Mouse (Mus musculus): ENCODE measurements around the gene Zbtb20. TPM values are rescaled to one million over a fixed set of nuclear protein-coding genes. Genes with fewer than 3 reads are reported as not detected.

Gene Zbtb20
- polyA plus RNA-seq, 1 experiment from 2014 or later, result 47.6 TPM

DNA sequence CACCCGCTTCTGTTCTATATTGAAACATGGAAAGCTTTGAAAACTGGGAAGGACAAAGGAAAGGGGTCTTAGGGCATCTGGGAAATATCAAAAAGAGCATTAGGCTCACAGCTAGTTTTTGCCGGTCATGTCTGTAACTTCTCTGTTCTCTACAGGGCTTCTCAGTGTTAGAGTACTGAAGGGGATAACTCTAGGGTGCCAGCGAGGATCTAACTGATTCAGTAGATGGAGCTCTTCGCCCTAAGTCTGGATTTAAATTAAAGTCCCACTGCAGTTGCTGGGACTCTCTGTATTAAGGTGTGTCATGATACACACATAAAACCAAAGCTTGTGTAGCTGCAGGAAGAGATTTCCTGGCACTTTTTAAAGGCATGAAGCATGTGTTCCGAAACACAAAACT, 634.8 kb downstream of the Zbtb20 start:
- H3K4me1 ChIP-seq (replicated peaks), result peaks cover 17% of the 10 kb centered on the region
- no peak for ATAC-seq (replicated peaks; ENCODE audit: insufficient number of reproducible peaks, insufficient read depth, low FRiP score, low read depth)
- no peak overlapping the region for H3K27ac ChIP-seq
- no peaks in the 10 kb centered on the region for H3K27me3 ChIP-seq
- WGBS, result 52% methylated on average over 5 of the region's 5 CpGs
- no peaks in the 10 kb centered on the region for H3K36me3 ChIP-seq
- H3K9me3 ChIP-seq (replicated peaks), result no peaks in the 10 kb centered on the region
- no peak overlapping the region for H3K4me2 ChIP-seq
- no peak overlapping the region for H3K4me3 ChIP-seq
- no peak overlapping the region for H3K9ac ChIP-seq

DNA sequence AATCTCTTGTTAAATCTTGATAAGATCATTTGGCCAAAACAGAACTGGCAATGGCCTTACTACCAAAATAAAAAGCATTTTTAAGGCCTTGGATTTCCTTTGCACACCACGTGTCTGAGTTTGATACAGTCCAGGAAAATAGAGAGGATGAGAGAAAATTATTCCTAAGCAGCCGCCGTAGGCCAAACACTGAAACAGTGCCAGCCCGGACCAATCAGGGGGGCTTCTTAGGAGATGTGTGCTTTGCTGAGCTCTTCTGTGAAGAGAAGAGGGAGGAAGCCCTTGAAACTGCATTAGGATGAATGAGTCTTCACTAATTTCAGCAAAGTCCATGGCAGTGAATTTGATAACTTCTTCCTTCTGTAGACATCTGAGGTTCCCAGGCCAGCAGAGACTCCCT, 635.9 kb downstream of the Zbtb20 start:
- Histone ChIP-seq H3K27ac (no peak overlapping the region), H3K4me2 (no peak overlapping the region), H3K9ac (no peak overlapping the region), H3K27me3 (no peaks in the 10 kb centered on the region), H3K4me3 (no peak overlapping the region), H3K4me1 (replicated peaks) (peaks cover 16% of the 10 kb centered on the region), H3K9me3 (replicated peaks) (no peaks in the 10 kb centered on the region), H3K36me3 (no peaks in the 10 kb centered on the region)
- 88% methylated on average over 4 of the region's 4 CpGs for WGBS
- ATAC-seq (replicated peaks; ENCODE audit: insufficient number of reproducible peaks, insufficient read depth, low FRiP score, low read depth), result no peak

DNA sequence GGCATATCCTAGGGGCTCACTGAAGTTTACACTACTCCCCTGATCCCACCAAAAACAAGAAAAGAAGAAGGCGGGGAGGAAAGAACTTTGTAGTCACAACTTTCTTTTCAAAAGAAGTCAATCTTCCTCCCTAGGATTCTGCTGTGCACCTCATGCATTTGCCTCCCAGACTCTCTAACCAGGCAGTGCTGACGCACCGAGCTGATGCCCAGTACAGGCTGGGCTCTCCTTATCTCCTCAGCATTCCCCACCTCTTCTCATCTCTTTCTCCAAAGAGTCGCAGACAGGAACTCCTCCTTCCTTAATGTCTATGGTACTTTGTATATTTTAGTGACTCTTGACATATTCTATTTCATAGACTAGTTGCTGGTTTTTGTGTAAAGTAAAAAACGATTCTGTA, 638.3 kb downstream of the Zbtb20 start:
- Histone ChIP-seq H3K36me3 (no peaks in the 10 kb centered on the region), H3K9ac (no peak overlapping the region), H3K4me3 (no peak overlapping the region), H3K27me3 (no peaks in the 10 kb centered on the region), H3K9me3 (replicated peaks) (no peaks in the 10 kb centered on the region), H3K4me1 (replicated peaks) (peaks cover 11% of the 10 kb centered on the region), H3K4me2 (no peak overlapping the region), H3K27ac (no peak overlapping the region)
- WGBS, result 45% methylated on average over 5 of the region's 5 CpGs
- ATAC-seq (replicated peaks; ENCODE audit: insufficient number of reproducible peaks, insufficient read depth, low FRiP score, low read depth), result no peak

DNA sequence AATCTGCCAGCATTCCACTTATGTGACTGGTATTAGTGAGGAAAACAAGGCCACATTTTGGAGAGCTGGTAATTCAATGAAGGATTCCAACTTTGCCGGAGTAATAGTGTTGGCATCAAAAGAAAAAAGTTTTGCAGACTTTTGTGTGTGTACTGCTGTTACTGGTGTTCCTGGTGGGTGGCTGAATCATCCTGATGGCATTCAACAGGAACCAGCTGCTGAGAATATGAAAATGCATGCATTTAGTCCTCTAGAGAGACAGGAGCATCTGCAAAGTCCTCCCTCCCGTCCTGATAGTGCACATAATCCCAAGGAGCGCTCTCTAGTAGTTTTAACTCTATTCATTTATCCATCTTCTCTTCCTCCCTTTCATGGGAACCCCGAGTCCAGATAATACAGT, 639.9 kb downstream of the Zbtb20 start:
- Histone ChIP-seq H3K9me3 (replicated peaks) (no peaks in the 10 kb centered on the region), H3K36me3 (no peaks in the 10 kb centered on the region), H3K9ac (no peak overlapping the region), H3K27me3 (no peaks in the 10 kb centered on the region), H3K4me1 (replicated peaks) (peaks cover 7% of the 10 kb centered on the region), H3K27ac (no peak overlapping the region), H3K4me3 (no peak overlapping the region), H3K4me2 (no peak overlapping the region)
- ATAC-seq (replicated peaks; ENCODE audit: insufficient number of reproducible peaks, insufficient read depth, low FRiP score, low read depth), result no peak
- WGBS, result 62% methylated on average over 4 of the region's 4 CpGs

DNA sequence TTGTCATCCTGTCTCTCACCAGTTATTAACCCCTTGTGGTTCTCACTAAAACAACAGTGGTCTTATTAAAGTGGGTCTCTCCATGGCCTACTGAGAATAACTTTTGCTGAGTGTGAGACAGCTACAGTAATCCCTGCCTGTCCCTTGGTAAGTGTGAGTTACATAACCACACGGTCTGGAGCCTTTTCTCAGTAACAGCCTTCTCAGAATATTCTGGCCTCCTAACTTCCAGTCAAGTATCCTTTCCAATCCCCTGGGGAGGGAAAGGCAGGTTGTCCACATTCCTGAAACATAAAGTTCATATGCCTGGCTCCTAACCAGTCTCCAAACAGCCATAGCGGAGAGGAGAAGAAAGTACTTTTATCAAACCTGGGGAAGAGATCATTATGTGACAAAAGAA, 644.6 kb downstream of the Zbtb20 start:
- H3K36me3 ChIP-seq, result no peaks in the 10 kb centered on the region
- no peak overlapping the region for H3K27ac ChIP-seq
- H3K9ac ChIP-seq, result no peak overlapping the region
- H3K4me1 ChIP-seq (replicated peaks), result peaks cover 7% of the 10 kb centered on the region
- no peak overlapping the region for H3K4me2 ChIP-seq
- ATAC-seq (replicated peaks; ENCODE audit: insufficient number of reproducible peaks, insufficient read depth, low FRiP score, low read depth), result no peak
- H3K9me3 ChIP-seq (replicated peaks), result no peaks in the 10 kb centered on the region
- no peaks in the 10 kb centered on the region for H3K27me3 ChIP-seq
- 57% methylated on average over 2 of the region's 2 CpGs for WGBS
- no peak overlapping the region for H3K4me3 ChIP-seq

DNA sequence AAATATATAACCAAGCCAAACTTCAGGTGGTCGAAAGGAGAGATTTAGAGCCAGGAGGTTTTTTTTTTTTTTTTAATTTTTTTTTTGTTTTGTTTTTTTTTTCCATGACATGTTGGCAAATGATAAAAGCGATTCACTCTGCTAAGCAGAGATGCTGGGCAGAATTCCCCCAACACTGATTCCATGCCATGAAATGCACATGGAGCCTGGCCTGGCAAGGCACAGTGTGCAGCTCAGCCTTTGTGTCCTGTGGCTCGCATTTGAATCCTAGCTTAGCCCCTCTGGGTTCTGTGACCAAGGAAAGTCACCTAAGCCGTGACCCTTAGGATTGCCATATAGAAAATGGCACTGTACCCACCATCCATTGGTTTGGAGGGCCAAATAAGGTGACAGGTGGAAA, 646.8 kb downstream of the Zbtb20 start:
- Histone ChIP-seq H3K4me1 (replicated peaks) (no peaks in the 10 kb centered on the region), H3K9me3 (replicated peaks) (no peaks in the 10 kb centered on the region), H3K27ac (no peak overlapping the region), H3K9ac (no peak overlapping the region), H3K36me3 (no peaks in the 10 kb centered on the region), H3K4me3 (no peak overlapping the region), H3K4me2 (no peak overlapping the region), H3K27me3 (no peaks in the 10 kb centered on the region)
- ATAC-seq (replicated peaks; ENCODE audit: insufficient number of reproducible peaks, insufficient read depth, low FRiP score, low read depth), result no peak
- WGBS, result 85% methylated on average over 4 of the region's 4 CpGs

DNA sequence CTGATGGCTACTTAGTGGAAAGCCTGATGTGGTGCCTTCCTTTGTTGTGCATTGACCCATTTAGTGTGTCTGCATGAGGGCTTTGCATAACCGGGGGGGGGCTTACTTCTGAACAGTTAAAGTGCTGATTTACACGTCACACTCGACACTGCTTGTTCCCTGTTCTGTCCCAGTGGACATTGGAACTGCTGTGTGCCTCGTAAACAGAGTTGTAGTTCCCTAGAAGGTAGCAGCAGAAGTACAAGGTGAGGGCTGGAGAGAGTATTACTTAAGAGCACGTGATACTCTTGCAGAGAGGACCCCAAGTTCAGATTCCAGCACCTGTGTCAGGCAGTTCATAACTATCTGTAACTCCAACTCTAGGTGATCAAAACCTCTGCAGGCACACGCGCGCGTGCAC, 648.5 kb downstream of the Zbtb20 start:
- Histone ChIP-seq H3K4me1 (replicated peaks) (no peaks in the 10 kb centered on the region), H3K9ac (no peak overlapping the region), H3K27me3 (no peaks in the 10 kb centered on the region), H3K36me3 (no peaks in the 10 kb centered on the region), H3K4me3 (no peak overlapping the region), H3K27ac (no peak overlapping the region), H3K4me2 (no peak overlapping the region), H3K9me3 (replicated peaks) (no peaks in the 10 kb centered on the region)
- 86% methylated on average over 9 of the region's 9 CpGs for WGBS
- no peak for ATAC-seq (replicated peaks; ENCODE audit: insufficient number of reproducible peaks, insufficient read depth, low FRiP score, low read depth)

DNA sequence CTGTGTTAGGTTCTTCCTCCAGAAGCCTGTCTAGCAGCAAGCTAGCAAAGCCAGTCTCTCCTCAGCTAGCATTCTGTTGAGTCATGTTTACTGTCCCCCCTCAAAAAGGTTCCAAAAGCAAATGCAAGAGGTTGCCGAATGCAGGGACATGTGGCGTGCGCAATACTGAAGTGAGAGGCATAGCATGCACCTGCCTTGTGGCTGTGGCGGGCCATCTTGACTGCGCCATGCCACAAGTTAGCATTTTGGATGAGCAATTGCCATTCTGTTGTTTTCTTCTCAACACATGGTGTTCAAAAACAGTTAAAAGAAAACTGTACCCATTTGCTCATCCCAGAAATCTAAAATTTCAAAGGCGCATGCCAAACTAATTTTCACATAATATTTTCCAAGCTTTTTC, 649.9 kb downstream of the Zbtb20 start:
- no peak for ATAC-seq (replicated peaks; ENCODE audit: insufficient number of reproducible peaks, insufficient read depth, low FRiP score, low read depth)
- no peak overlapping the region for H3K9ac ChIP-seq
- 92% methylated on average over 6 of the region's 6 CpGs for WGBS

DNA sequence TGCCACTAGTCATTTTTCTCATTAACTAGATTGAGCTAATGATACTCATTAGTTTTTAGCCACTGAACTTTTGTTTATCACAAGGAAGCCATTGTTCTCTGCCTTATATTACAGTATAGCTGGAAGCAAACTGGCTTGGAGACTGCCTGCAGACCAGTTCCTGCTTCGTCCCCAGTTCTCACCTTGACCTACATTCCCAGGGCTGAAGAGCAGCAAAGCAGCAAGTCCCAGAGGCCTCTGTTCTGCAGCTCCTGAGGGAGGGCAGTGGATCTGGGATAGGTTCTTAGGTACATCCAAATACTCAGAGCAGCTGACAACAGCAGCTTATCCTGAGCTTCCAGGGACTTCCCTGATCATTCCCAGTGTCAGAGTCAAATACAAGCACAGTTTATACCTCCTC, 652.6 kb downstream of the Zbtb20 start:
- Histone ChIP-seq H3K27me3 (no peaks in the 10 kb centered on the region), H3K4me2 (no peak overlapping the region), H3K4me3 (no peak overlapping the region), H3K27ac (no peak overlapping the region), H3K9me3 (replicated peaks) (no peaks in the 10 kb centered on the region), H3K9ac (no peak overlapping the region), H3K4me1 (replicated peaks) (no peaks in the 10 kb centered on the region), H3K36me3 (no peaks in the 10 kb centered on the region)
- ATAC-seq (replicated peaks; ENCODE audit: insufficient number of reproducible peaks, insufficient read depth, low FRiP score, low read depth), result no peak
- 59% methylated on average over 1 of the region's 1 CpGs for WGBS

More for the DNA sequence above, 649.9 kb downstream of the Zbtb20 start:
- Histone ChIP-seq H3K27ac (no peak overlapping the region), H3K4me1 (replicated peaks) (no peaks in the 10 kb centered on the region), H3K4me3 (no peak overlapping the region), H3K9me3 (replicated peaks) (no peaks in the 10 kb centered on the region), H3K4me2 (no peak overlapping the region), H3K27me3 (no peaks in the 10 kb centered on the region), H3K36me3 (no peaks in the 10 kb centered on the region)

DNA sequence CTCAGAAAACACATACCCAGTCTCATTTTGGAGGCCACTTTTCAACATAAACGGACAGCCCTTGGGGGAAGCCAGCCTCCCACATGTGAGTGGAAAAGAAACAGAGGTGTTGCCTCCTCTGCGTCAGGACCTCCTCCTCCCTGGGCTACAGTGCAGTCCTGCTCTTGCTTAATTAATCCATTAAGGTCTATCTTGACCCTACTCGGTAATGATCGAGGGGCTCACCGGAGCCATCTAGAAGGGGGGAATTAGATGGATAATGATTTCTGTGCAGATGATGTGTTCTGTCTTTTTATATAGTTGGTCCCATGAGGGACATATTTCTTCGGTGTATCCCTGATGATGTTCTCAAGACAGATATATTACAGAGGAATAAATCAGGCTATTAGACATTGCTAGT, 655.6 kb downstream of the Zbtb20 start:
- Histone ChIP-seq H3K4me1 (replicated peaks) (no peaks in the 10 kb centered on the region), H3K9me3 (replicated peaks) (no peaks in the 10 kb centered on the region), H3K27me3 (no peaks in the 10 kb centered on the region), H3K4me2 (no peak overlapping the region), H3K4me3 (no peak overlapping the region), H3K27ac (no peak overlapping the region), H3K9ac (no peak overlapping the region), H3K36me3 (no peaks in the 10 kb centered on the region)
- no peak for ATAC-seq (replicated peaks; ENCODE audit: insufficient number of reproducible peaks, insufficient read depth, low FRiP score, low read depth)
- WGBS, result 78% methylated on average over 6 of the region's 6 CpGs

DNA sequence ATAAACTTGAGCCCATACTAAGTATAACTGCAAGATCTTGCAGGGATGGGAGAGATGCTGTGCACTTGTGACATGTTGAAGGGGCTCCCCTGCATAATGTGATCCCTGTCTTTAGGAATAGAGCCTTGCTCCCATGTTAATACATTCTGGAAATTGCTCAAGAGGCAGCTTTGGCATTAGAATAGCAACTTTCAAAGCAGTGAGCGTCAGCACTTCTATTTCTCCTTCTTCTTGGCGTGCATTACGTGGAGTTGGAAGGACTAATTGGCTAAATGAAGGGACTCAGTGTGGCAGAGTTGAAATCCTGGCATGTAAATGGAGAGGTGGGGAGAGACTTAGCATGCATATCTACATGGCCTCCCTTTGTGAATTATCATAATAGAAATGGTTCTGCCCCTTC, 658.4 kb downstream of the Zbtb20 start:
- no peaks in the 10 kb centered on the region for H3K4me1 ChIP-seq (replicated peaks)
- no peak overlapping the region for H3K9ac ChIP-seq
- no peak overlapping the region for H3K4me3 ChIP-seq
- H3K27ac ChIP-seq, result no peak overlapping the region
- ATAC-seq (replicated peaks; ENCODE audit: insufficient number of reproducible peaks, insufficient read depth, low FRiP score, low read depth), result no peak
- H3K36me3 ChIP-seq, result no peaks in the 10 kb centered on the region
- 83% methylated on average over 3 of the region's 3 CpGs for WGBS
- no peak overlapping the region for H3K4me2 ChIP-seq
- H3K27me3 ChIP-seq, result no peaks in the 10 kb centered on the region
- H3K9me3 ChIP-seq (replicated peaks), result no peaks in the 10 kb centered on the region

DNA sequence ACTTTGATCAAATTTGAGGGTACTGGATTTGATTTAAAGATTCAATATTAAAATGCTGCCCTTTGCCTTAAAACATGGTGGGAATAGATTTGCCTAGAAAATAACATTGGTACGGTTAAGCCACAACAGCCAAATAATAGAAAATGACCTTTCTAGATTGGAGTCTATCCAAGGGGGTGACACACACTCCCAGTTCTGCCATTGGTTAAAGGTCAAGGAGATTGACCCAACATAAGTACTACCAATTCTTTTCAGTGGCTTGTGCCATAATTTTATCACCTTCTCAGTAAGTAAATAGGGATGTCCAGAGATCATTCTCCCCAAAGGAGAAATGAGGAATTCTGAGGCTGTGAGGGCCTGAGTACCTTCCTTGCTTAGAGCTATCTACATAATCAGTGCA, 660.2 kb downstream of the Zbtb20 start:
- no peaks in the 10 kb centered on the region for H3K9me3 ChIP-seq (replicated peaks)
- no peaks in the 10 kb centered on the region for H3K27me3 ChIP-seq
- ATAC-seq (replicated peaks; ENCODE audit: insufficient number of reproducible peaks, insufficient read depth, low FRiP score, low read depth), result no peak
- no peaks in the 10 kb centered on the region for H3K36me3 ChIP-seq
- no peak overlapping the region for H3K4me3 ChIP-seq
- no peak overlapping the region for H3K4me2 ChIP-seq
- H3K9ac ChIP-seq, result no peak overlapping the region
- WGBS, result 82% methylated on average over 1 of the region's 1 CpGs
- no peak overlapping the region for H3K27ac ChIP-seq
- no peaks in the 10 kb centered on the region for H3K4me1 ChIP-seq (replicated peaks)

DNA sequence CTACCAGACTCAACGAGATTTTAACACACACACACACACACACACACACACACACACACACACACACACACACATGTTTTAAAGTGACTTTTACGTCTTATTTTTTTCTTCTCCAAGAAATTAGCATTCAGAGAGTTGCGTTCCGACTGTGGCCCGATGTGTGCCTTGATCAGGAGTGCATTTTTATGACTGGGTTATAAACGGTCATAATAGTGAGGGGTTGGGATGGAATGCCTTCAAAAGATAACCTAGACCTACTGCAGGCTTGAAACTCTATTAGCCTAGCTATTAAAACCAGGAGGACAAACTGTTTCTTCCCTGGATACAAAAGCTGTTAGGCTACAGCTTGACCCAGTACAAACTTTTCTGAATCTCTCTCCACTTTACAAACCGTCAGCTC, 661.5 kb downstream of the Zbtb20 start:
- Histone ChIP-seq H3K4me3 (no peak overlapping the region), H3K4me2 (no peak overlapping the region), H3K9me3 (replicated peaks) (no peaks in the 10 kb centered on the region), H3K27ac (no peak overlapping the region), H3K36me3 (no peaks in the 10 kb centered on the region), H3K4me1 (replicated peaks) (no peaks in the 10 kb centered on the region), H3K9ac (no peak overlapping the region), H3K27me3 (no peaks in the 10 kb centered on the region)
- 79% methylated on average over 7 of the region's 7 CpGs for WGBS
- no peak for ATAC-seq (replicated peaks; ENCODE audit: insufficient number of reproducible peaks, insufficient read depth, low FRiP score, low read depth)

Measured in heart, embryonic 15.5 days (tissue).